Mouse (Mus musculus) heart, embryonic 13.5 days (tissue): ENCODE measurements at regions not wholly inside any gene's neighbourhood (a gene's known extent, or its start where the extent isn't known, plus 50 kb on each side); places are given as distances from the start of the nearest gene placed in this dataset.

Source experiments
- ATAC-seq: fragments of 200-750 bp; cut with Nextera tagmentation; 2 replicates; pipeline ENCODE4 v1.8.0; 2017; ENCODE audit warnings: moderate TSS enrichment; ENCODE audit not compliant: insufficient number of reproducible peaks, low FRiP score, low TSS enrichment; ENCODE audit errors: extremely low read depth
- H3K27ac ChIP-seq: fragments of 300-500 bp; sonication (generic); replicated peaks from 2 replicates; pipeline ENCODE4 v1.5.1; 2015; ENCODE audit warnings: moderate library complexity, mild to moderate bottlenecking, inconsistent platforms
- H3K27me3 ChIP-seq: fragments of 300-500 bp; sonication (generic); replicated peaks from 2 replicates; pipeline ENCODE4 v1.6.1; 2015; ENCODE audit warnings: mild to moderate bottlenecking, inconsistent platforms
- H3K36me3 ChIP-seq: fragments of 300-500 bp; sonication (generic); 2 replicates; pipeline ENCODE4 v1.6.1; 2015; ENCODE audit warnings: mild to moderate bottlenecking, inconsistent platforms
- H3K4me1 ChIP-seq: fragments of 300-500 bp; sonication (generic); 2 replicates; pipeline ENCODE4 v1.6.1; 2015; ENCODE audit warnings: inconsistent platforms
- H3K4me2 ChIP-seq: fragments of 300-500 bp; sonication (generic); 2 replicates; pipeline ENCODE4 v1.6.1; 2015; ENCODE audit warnings: inconsistent platforms, mild to moderate bottlenecking, moderate library complexity
- H3K4me3 ChIP-seq: fragments of 300-500 bp; sonication (generic); 2 replicates; pipeline ENCODE4 v1.5.1; 2015; ENCODE audit warnings: moderate library complexity, mild to moderate bottlenecking, inconsistent platforms
- H3K9ac ChIP-seq: fragments of 300-500 bp; sonication (generic); 2 replicates; pipeline ENCODE4 v1.6.1; 2015; ENCODE audit warnings: inconsistent platforms, mild to moderate bottlenecking, moderate library complexity
- H3K9me3 ChIP-seq: fragments of 300-500 bp; sonication (generic); 2 replicates; pipeline ENCODE4 v1.6.1; 2016; ENCODE audit warnings: inconsistent platforms
- WGBS: fragments of 180-500 bp; shearing (Covaris S2); methylation state at CpG from one replicate; pipeline ENCODE4 v1.1.7; 2015; ENCODE audit warnings: mixed read lengths; 5-methylcytosine and 5-hydroxymethylcytosine counted together

GRCm38 (mm10) chr3:54443791-54444190 lies 82.9 kb downstream of the Postn start:
- WGBS, result 59% methylated on average over 1 of the region's 1 CpGs

GRCm38 (mm10) chr3:54446889-54447288 lies 86.0 kb downstream of the Postn start:
- H3K9ac ChIP-seq, result no peak overlapping the region
- 38% methylated on average over 3 of the region's 3 CpGs for WGBS
- no peak for ATAC-seq

More at GRCm38 (mm10) chr3:54443791-54444190, 82.9 kb downstream of the Postn start:
- Histone ChIP-seq H3K4me3 (no peak overlapping the region), H3K9me3 (no peaks in the 10 kb centered on the region; the same call in 1 of the 2 replicates), H3K36me3 (no peaks in the 10 kb centered on the region), H3K27ac (no peak overlapping the region), H3K4me1 (peaks cover 5% of the 10 kb centered on the region; the same call in 1 of the 2 replicates), H3K4me2 (no peak overlapping the region), H3K27me3 (no peaks in the 10 kb centered on the region), H3K9ac (no peak overlapping the region)
- no peak for ATAC-seq

GRCm38 (mm10) chr3:54457416-54457815 lies 96.5 kb downstream of the Postn start:
- 66% methylated on average over 2 of the region's 2 CpGs for WGBS
- no peaks in the 10 kb centered on the region for H3K27me3 ChIP-seq
- H3K9ac ChIP-seq, result no peak overlapping the region
- no peak for ATAC-seq
- H3K4me1 ChIP-seq, result no peaks in the 10 kb centered on the region
- no peak overlapping the region for H3K4me3 ChIP-seq
- H3K36me3 ChIP-seq, result no peaks in the 10 kb centered on the region
- no peaks in the 10 kb centered on the region for H3K9me3 ChIP-seq
- H3K27ac ChIP-seq, result no peak overlapping the region
- no peak overlapping the region for H3K4me2 ChIP-seq

More at GRCm38 (mm10) chr3:54446889-54447288, 86.0 kb downstream of the Postn start:
- Histone ChIP-seq H3K4me1 (peaks cover 5% of the 10 kb centered on the region; the same call in 1 of the 2 replicates), H3K27me3 (no peaks in the 10 kb centered on the region), H3K36me3 (no peaks in the 10 kb centered on the region), H3K4me3 (no peak overlapping the region), H3K9me3 (no peaks in the 10 kb centered on the region; the same call in 1 of the 2 replicates), H3K4me2 (no peak overlapping the region), H3K27ac (no peak overlapping the region)

GRCm38 (mm10) chr3:54461366-54461765 lies 100.5 kb downstream of the Postn start:
- H3K27me3 ChIP-seq, result no peaks in the 10 kb centered on the region
- no peak overlapping the region for H3K27ac ChIP-seq
- no peaks in the 10 kb centered on the region for H3K4me1 ChIP-seq
- H3K36me3 ChIP-seq, result no peaks in the 10 kb centered on the region
- H3K4me2 ChIP-seq, result no peak overlapping the region
- WGBS, result 83% methylated on average over 6 of the region's 6 CpGs
- no peak overlapping the region for H3K9ac ChIP-seq
- no peak for ATAC-seq
- H3K9me3 ChIP-seq, result no peaks in the 10 kb centered on the region
- no peak overlapping the region for H3K4me3 ChIP-seq

- H3K36me3 ChIP-seq, result no peaks in the 10 kb centered on the region
- no peak overlapping the region for H3K4me3 ChIP-seq
- H3K4me1 ChIP-seq, result no peaks in the 10 kb centered on the region
These were observed 105.2 kb downstream of the Postn start for GRCm38 (mm10) chr3:54466097-54466496.

GRCm38 (mm10) chr3:54474209-54474608 lies 113.3 kb downstream of the Postn start:
- no peaks in the 10 kb centered on the region for H3K27me3 ChIP-seq
- 57% methylated on average over 6 of the region's 6 CpGs for whole genome bisulfite sequencing
- H3K9ac ChIP-seq, result no peak overlapping the region
- no peaks in the 10 kb centered on the region for H3K36me3 ChIP-seq
- H3K27ac ChIP-seq, result no peak overlapping the region
- H3K4me1 ChIP-seq, result peaks cover 9% of the 10 kb centered on the region; the same call in 1 of the 2 replicates
- H3K4me3 ChIP-seq, result no peak overlapping the region
- no peak for ATAC-seq
- H3K4me2 ChIP-seq, result no peak overlapping the region
- no peaks in the 10 kb centered on the region for H3K9me3 ChIP-seq

More at GRCm38 (mm10) chr3:54466097-54466496, 105.2 kb downstream of the Postn start:
- H3K9ac ChIP-seq, result no peak overlapping the region
- no peak for ATAC-seq
- H3K27me3 ChIP-seq, result no peaks in the 10 kb centered on the region
- H3K27ac ChIP-seq, result no peak overlapping the region
- H3K4me2 ChIP-seq, result no peak overlapping the region
- H3K9me3 ChIP-seq, result no peaks in the 10 kb centered on the region

GRCm38 (mm10) chr3:54475879-54476278 lies 115.0 kb downstream of the Postn start:
- no peak overlapping the region for H3K9ac ChIP-seq
- no peak for ATAC-seq
- no peaks in the 10 kb centered on the region for H3K36me3 ChIP-seq
- no peak overlapping the region for H3K4me2 ChIP-seq
- peaks cover 9% of the 10 kb centered on the region; the same call in 1 of the 2 replicates for H3K4me1 ChIP-seq
- WGBS, result 42% methylated on average over 3 of the region's 3 CpGs
- H3K27me3 ChIP-seq, result no peaks in the 10 kb centered on the region
- no peak overlapping the region for H3K27ac ChIP-seq
- H3K4me3 ChIP-seq, result no peak overlapping the region
- H3K9me3 ChIP-seq, result no peaks in the 10 kb centered on the region

- no peak overlapping the region for H3K4me3 ChIP-seq
- no peak for ATAC-seq
- H3K27me3 ChIP-seq, result no peaks in the 10 kb centered on the region
- H3K36me3 ChIP-seq, result no peaks in the 10 kb centered on the region
- H3K9me3 ChIP-seq, result no peaks in the 10 kb centered on the region
- no peak overlapping the region for H3K4me2 ChIP-seq
- H3K4me1 ChIP-seq, result peaks cover 9% of the 10 kb centered on the region; the same call in 1 of the 2 replicates
- peak overlapping the region; percentile 34 for H3K27ac ChIP-seq
- WGBS, result 45% methylated on average over 4 of the region's 4 CpGs
- H3K9ac ChIP-seq, result no peak overlapping the region
These were observed 117.1 kb downstream of the Postn start for GRCm38 (mm10) chr3:54477986-54478385.

GRCm38 (mm10) chr3:54480251-54480650 lies 119.3 kb downstream of the Postn start:
- 60% methylated on average over 6 of the region's 6 CpGs for WGBS
- Histone ChIP-seq H3K4me2 (no peak overlapping the region), H3K4me3 (no peak overlapping the region), H3K4me1 (peaks cover 9% of the 10 kb centered on the region; the same call in 1 of the 2 replicates), H3K9me3 (no peaks in the 10 kb centered on the region), H3K9ac (no peak overlapping the region), H3K27ac (no peak overlapping the region), H3K27me3 (no peaks in the 10 kb centered on the region), H3K36me3 (no peaks in the 10 kb centered on the region)
- no peak for ATAC-seq

GRCm38 (mm10) chr3:54487346-54487745 lies 126.4 kb downstream of the Postn start:
- H3K27me3 ChIP-seq, result no peaks in the 10 kb centered on the region
- H3K9me3 ChIP-seq, result peaks cover 3% of the 10 kb centered on the region; the same call in 1 of the 2 replicates
- WGBS, result 89% methylated on average over 2 of the region's 2 CpGs
- H3K27ac ChIP-seq, result no peak overlapping the region
- H3K4me1 ChIP-seq, result no peaks in the 10 kb centered on the region
- H3K9ac ChIP-seq, result no peak overlapping the region
- no peak for ATAC-seq
- H3K4me3 ChIP-seq, result no peak overlapping the region
- no peak overlapping the region for H3K4me2 ChIP-seq
- no peaks in the 10 kb centered on the region for H3K36me3 ChIP-seq

- Histone ChIP-seq H3K9ac (no peak overlapping the region), H3K36me3 (no peaks in the 10 kb centered on the region), H3K27me3 (no peaks in the 10 kb centered on the region), H3K9me3 (peaks cover 3% of the 10 kb centered on the region; the same call in 1 of the 2 replicates), H3K4me2 (no peak overlapping the region), H3K27ac (no peak overlapping the region), H3K4me3 (no peak overlapping the region), H3K4me1 (no peaks in the 10 kb centered on the region)
- no peak for ATAC-seq
- 56% methylated on average over 4 of the region's 4 CpGs for WGBS
These were observed 126.9 kb downstream of the Postn start for GRCm38 (mm10) chr3:54487844-54488243.

GRCm38 (mm10) chr3:54490249-54490900 lies 129.5 kb downstream of the Postn start:
- 79% methylated on average over 5 of the region's 5 CpGs for WGBS
- no peaks in the 10 kb centered on the region for H3K36me3 ChIP-seq
- peaks cover 3% of the 10 kb centered on the region; the same call in 1 of the 2 replicates for H3K9me3 ChIP-seq

More at GRCm38 (mm10) chr3:54490249-54490900, 129.5 kb downstream of the Postn start:
- no peak overlapping the region for H3K9ac ChIP-seq
- ATAC-seq, result no peak
- no peak overlapping the region for H3K4me2 ChIP-seq
- no peak overlapping the region for H3K4me3 ChIP-seq
- H3K4me1 ChIP-seq, result no peaks in the 10 kb centered on the region
- no peaks in the 10 kb centered on the region for H3K27me3 ChIP-seq
- no peak overlapping the region for H3K27ac ChIP-seq
